Comparison of ENCODE assay signal across 9 mouse cellular contexts in the genomic region with DNA sequence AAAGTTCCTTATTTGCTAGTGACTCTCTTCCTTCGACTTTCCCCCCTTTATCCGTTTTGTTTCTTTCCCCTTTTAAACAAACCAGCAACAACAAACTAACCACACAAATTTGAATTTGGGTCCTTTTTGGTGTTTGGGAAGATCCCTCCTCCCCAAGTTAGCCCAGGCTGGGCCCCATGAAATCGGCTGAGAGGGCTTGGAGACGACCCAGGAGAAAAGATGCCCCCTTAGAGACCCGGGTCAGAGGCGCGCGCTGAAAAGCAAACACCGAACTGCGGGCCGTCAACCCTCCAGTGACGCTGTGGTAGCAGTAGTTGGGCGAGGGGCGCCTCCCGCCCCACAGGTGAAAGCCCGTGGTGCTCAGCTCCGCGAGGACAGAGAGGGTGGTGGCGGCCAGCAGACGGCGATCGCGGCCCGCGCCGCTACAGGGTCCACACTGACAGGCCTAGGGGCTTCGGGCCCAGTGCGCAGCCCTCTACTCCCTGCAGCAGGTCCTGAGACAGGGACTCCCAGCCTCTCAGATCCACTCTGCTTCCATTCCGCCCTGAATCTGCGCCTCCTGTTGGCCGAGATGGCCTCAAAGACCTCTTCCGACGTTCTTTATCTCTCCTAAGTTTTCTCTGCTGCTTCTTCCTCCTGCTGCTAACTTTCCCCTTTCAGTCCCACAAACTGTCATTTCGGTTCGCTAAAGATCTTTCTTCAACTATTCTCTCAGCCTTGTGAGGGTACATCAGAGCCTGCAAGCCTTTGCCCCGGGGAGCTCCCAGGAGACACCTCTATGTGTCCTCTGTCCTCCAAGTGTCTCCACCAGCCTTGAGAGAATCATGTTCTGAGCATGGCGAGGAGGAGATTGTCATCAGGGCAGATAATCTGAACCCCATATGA. TPM values are rescaled to one million over a fixed set of nuclear protein-coding genes. Genes with fewer than 3 reads are reported as not detected.
A peak's percentile ranks its signal among the peaks of the same experiment; 100 is the strongest.
DNase-seq lines count a peak whose midpoint lies in the region; ATAC-seq and TF ChIP-seq lines count a peak whose summit lies in the region.
"Had no signal": no experiment of that assay in that cellular context is flagged by ENCODE, and none has a peak within 500 bp of the region (broad histone marks: within the 10 kb centered on the region; RNA-seq: fewer than 3 reads in every experiment).

No protein-coding gene starts in this region.

- no peak for TF ChIP-seq POLR2A in olfactory bulb, adult 2 months (IDR thresholded peaks at IDR 0.05; ENCODE audit: insufficient read depth, low read depth, low read length)

- H3K27me3 ChIP-seq in lung, embryonic 15.5 days = peaks cover 100% of the 10 kb centered on the region
- peaks cover 70% of the 10 kb centered on the region for H3K27me3 ChIP-seq in hindbrain, postnatal 0 days (ENCODE audit: insufficient read depth, low read length)

- no peak overlapping the region for H3K4me2 ChIP-seq in lung, embryonic 15.5 days
- peak overlapping the region; percentile 37; the same call in 1 of the 2 replicates for H3K4me2 ChIP-seq in hindbrain, postnatal 0 days (ENCODE audit: low read depth, low read length)

- DNase-seq in cerebellum, postnatal 14 days = peak; percentile 41 to 52
- no peak for DNase-seq in cerebellum, adult 9-11 months
- DNase-seq in lung, postnatal 36 days = no peak
- DNase-seq in hindbrain, postnatal 0 days (ENCODE audit: low spot score) = peak; percentile 63
- DNase-seq in thymus, postnatal 25 days = no peak
- DNase-seq: layer of hippocampus, adult 9-11 months had no signal

- 2% methylated on average over 37 of the region's 37 CpGs for WGBS in lung, embryonic 15.5 days
- WGBS in hindbrain, postnatal 0 days = 10% methylated on average over 35 of the region's 37 CpGs
- whole genome bisulfite sequencing in olfactory bulb, adult 2 months = 36% methylated on average over 37 of the region's 37 CpGs

- H3K4me1 ChIP-seq in lung, embryonic 15.5 days = peaks cover 14% of the 10 kb centered on the region; the same call in 1 of the 2 replicates
- no peaks in the 10 kb centered on the region for H3K4me1 ChIP-seq in hindbrain, postnatal 0 days (ENCODE audit: insufficient read depth, low read length)
- H3K4me1 ChIP-seq in olfactory bulb, adult 2 months (ENCODE audit: control insufficient read depth, insufficient read depth, low read length) = peaks cover 24% of the 10 kb centered on the region

- no peaks in the 10 kb centered on the region for H3K36me3 ChIP-seq in lung, embryonic 15.5 days
- no peaks in the 10 kb centered on the region for H3K36me3 ChIP-seq in hindbrain, postnatal 0 days (ENCODE audit: insufficient read depth, low read length)

- no peak overlapping the region for H3K27ac ChIP-seq in lung, embryonic 15.5 days
- H3K27ac ChIP-seq in hindbrain, postnatal 0 days = no peak overlapping the region
- H3K27ac ChIP-seq in olfactory bulb, adult 2 months (ENCODE audit: insufficient read depth, low read depth, low read length) = peak overlapping the region; percentile 90; the same call in 1 of the 2 replicates

- 0 out of 2 replicates have a peak, but pooled peaks have one; percentile 31 for ATAC-seq in lung, embryonic 15.5 days (ENCODE audit: borderline replicate concordance, extremely low read depth, low FRiP score, low TSS enrichment)
- ATAC-seq in hindbrain, postnatal 0 days = no peak
- no peak for ATAC-seq in granulocyte monocyte progenitor cell, adult 5-6 weeks (replicated peaks; ENCODE audit: poor library complexity, severe bottlenecking)

- H3K9me3 ChIP-seq in lung, embryonic 15.5 days = no peaks in the 10 kb centered on the region
- H3K9me3 ChIP-seq in hindbrain, postnatal 0 days (ENCODE audit: low read length) = no peaks in the 10 kb centered on the region

- TF ChIP-seq CTCF in hindbrain, postnatal 0 days (IDR thresholded peaks at IDR 0.05; ENCODE audit: low read depth) = peak; percentile 76
- peak; percentile 27; the same call in 1 of the 2 replicates for TF ChIP-seq CTCF in olfactory bulb, adult 2 months (IDR thresholded peaks at IDR 0.05; ENCODE audit: insufficient read depth, low read depth, low read length)

- H3K4me3 ChIP-seq in lung, embryonic 15.5 days = no peak overlapping the region
- no peak overlapping the region for H3K4me3 ChIP-seq in hindbrain, postnatal 0 days (ENCODE audit: low read length)
- H3K4me3 ChIP-seq in olfactory bulb, adult 2 months (ENCODE audit: insufficient read depth, low read depth, low read length) = no peak overlapping the region; the same call in 1 of the 2 replicates

- H3K9ac ChIP-seq in lung, embryonic 15.5 days = no peak overlapping the region
- no peak overlapping the region for H3K9ac ChIP-seq in hindbrain, postnatal 0 days (replicated peaks; ENCODE audit: low read length)

RNA-seq across cellular contexts. Expression of gene Sox1, which starts 3.5 kb away (rescaled TPM):
- not detected in 2 replicates for polyA plus RNA-seq in lung, embryonic 15.5 days (2015; fragmentation: Nextera tagmentation; extraction: Ambion mirVana)
- total RNA-seq in hindbrain, postnatal 0 days (2014; rRNA removed) = 23.1 and 25.1 TPM in 2 replicates
- polyA plus RNA-seq in hindbrain, postnatal 0 days (2015; fragmentation: Nextera tagmentation; extraction: Ambion mirVana) = 2.5 and 2.7 TPM in 2 replicates
- not detected in 2 replicates for polyA plus RNA-seq in olfactory bulb, adult 2 months (2012; ENCODE audit: insufficient read depth, insufficient read length, low replicate concordance, missing spikeins)
- total RNA-seq in granulocyte monocyte progenitor cell, adult 5-6 weeks (2014; fragmentation: Nextera tagmentation) = not detected in 2 replicates
- total RNA-seq in granulocyte monocyte progenitor cell, adult 5-6 weeks (2017) = not detected in 2 replicates

Comparison
In these comparisons a context has a peak if more than half of its experiments do, and no peak if none do; other contexts are left out.
1. DNase-seq: peak in cerebellum, postnatal 14 days (2 of 2) and hindbrain, postnatal 0 days (single experiment); none in cerebellum, adult 9-11 months (single experiment), lung, postnatal 36 days (single experiment) and thymus, postnatal 25 days (single experiment).